Mouse (Mus musculus) C2C12 (cell line): Measurements from ENCODE around the gene Tnfrsf12a. TPM values are rescaled to one million over a fixed set of nuclear protein-coding genes. Genes with fewer than 3 reads are reported as not detected.

ENCODE experiments used
- H3K27me3 ChIP-seq: one replicate; pipeline ENCODE4 v1.6.1; 2011; ENCODE audit not compliant: control insufficient read depth, insufficient read depth, insufficient read length
- H3K36me3 ChIP-seq: one replicate; pipeline ENCODE4 v1.6.1; 2011; ENCODE audit not compliant: control insufficient read depth, insufficient read depth
- H3K4me3 ChIP-seq: one replicate; pipeline ENCODE4 v1.5.1; 2011; ENCODE audit warnings: mild to moderate bottlenecking, control low read depth; ENCODE audit not compliant: poor library complexity, insufficient read depth, severe bottlenecking
- H3K79me2 ChIP-seq: one replicate; pipeline ENCODE4 v1.6.1; 2011; ENCODE audit not compliant: control insufficient read depth, insufficient read depth
- H3K79me3 ChIP-seq: one replicate; pipeline ENCODE4 v1.6.1; 2011; ENCODE audit warnings: low read depth, control low read depth
- H3ac ChIP-seq: one replicate; pipeline ENCODE3; 2011; ENCODE audit warnings: low read depth; ENCODE audit not compliant: control insufficient read depth, insufficient read length
- CEBPB ChIP-seq: IDR thresholded peaks from one replicate; pipeline ENCODE4 v1.6.1; 2011; ENCODE audit warnings: low read depth, mild to moderate bottlenecking, control low read depth, moderate library complexity
- CTCF ChIP-seq: IDR thresholded peaks from one replicate; pipeline ENCODE4 v1.5.1; 2011; ENCODE audit not compliant: control insufficient read depth, insufficient read depth, insufficient read length
- FOSL1 ChIP-seq: IDR thresholded peaks from one replicate; pipeline ENCODE4 v1.8.0; 2011; ENCODE audit warnings: mild to moderate bottlenecking, low read length; ENCODE audit not compliant: poor library complexity, insufficient read depth, severe bottlenecking
- MAX ChIP-seq: IDR thresholded peaks from one replicate; pipeline ENCODE4 v1.6.1; 2011; ENCODE audit warnings: mild to moderate bottlenecking, control low read depth
- MYOD1 ChIP-seq: IDR thresholded peaks from one replicate; pipeline ENCODE4 v1.6.1; 2011; ENCODE audit warnings: low read depth; ENCODE audit not compliant: control insufficient read depth, insufficient read length
- MYOG ChIP-seq: IDR thresholded peaks from one replicate; pipeline ENCODE4 v1.6.1; 2011; ENCODE audit not compliant: control insufficient read depth, insufficient read length; ENCODE audit errors: extremely low read depth
- USF1 ChIP-seq: IDR thresholded peaks from one replicate; pipeline ENCODE4 v1.6.1; 2011; ENCODE audit warnings: low read depth, mild to moderate bottlenecking, control low read depth, moderate library complexity
- polyA plus RNA-seq: library from polyadenylated mRNA; unstranded; fragments of >200 nt; fragmentation: generic; extraction: Trizol; gene quantifications from one replicate; pipeline ENCODE4 v1.2.1, GENCODE M21; 2012; ENCODE audit warnings: missing spikeins

Tnfrsf12a gene
- polyA plus RNA-seq, 1 experiment: 916 TPM

- Histone ChIP-seq H3K4me3 (no peak overlapping the region), H3K79me2 (no peaks in the 10 kb centered on the region), H3K27me3 (no peaks in the 10 kb centered on the region), H3ac (no peak overlapping the region), H3K79me3 (no peaks in the 10 kb centered on the region), H3K36me3 (no peaks in the 10 kb centered on the region)
- TF ChIP-seq FOSL1 (no peak), USF1 (no peak), CTCF (no peak), MAX (no peak), CEBPB (no peak), MYOG (no peak), MYOD1 (no peak)
Measured at GRCm38 (mm10) chr17:23683226-23683625, 6.0 kb upstream of the Tnfrsf12a start.

- Histone ChIP-seq H3K4me3 (no peak overlapping the region), H3K27me3 (no peaks in the 10 kb centered on the region)
Measured at GRCm38 (mm10) chr17:23682530-23682929, 5.3 kb upstream of the Tnfrsf12a start.

GRCm38 (mm10) chr17:23682092-23682491 is 4.8 kb upstream of the Tnfrsf12a start:
- TF ChIP-seq CTCF: no peak
- no peak for TF ChIP-seq FOSL1
- no peak for TF ChIP-seq MYOD1
- TF ChIP-seq MYOG: no peak
- no peak for TF ChIP-seq USF1
- no peak for TF ChIP-seq CEBPB
- no peak for TF ChIP-seq MAX
- no peaks in the 10 kb centered on the region for H3K27me3 ChIP-seq
- H3K36me3 ChIP-seq: no peaks in the 10 kb centered on the region
- no peak overlapping the region for H3K4me3 ChIP-seq
- peaks cover 2% of the 10 kb centered on the region for H3K79me2 ChIP-seq
- H3ac ChIP-seq: no peak overlapping the region
- peaks cover under 1% of the 10 kb centered on the region for H3K79me3 ChIP-seq

More at GRCm38 (mm10) chr17:23682530-23682929, 5.3 kb upstream of the Tnfrsf12a start:
- Histone ChIP-seq H3K79me3 (no peaks in the 10 kb centered on the region), H3ac (no peak overlapping the region), H3K36me3 (no peaks in the 10 kb centered on the region), H3K79me2 (no peaks in the 10 kb centered on the region)
- TF ChIP-seq FOSL1 (no peak), USF1 (no peak), MAX (no peak), MYOG (no peak), CTCF (no peak), MYOD1 (no peak), CEBPB (no peak)

GRCm38 (mm10) chr17:23681086-23681485 is 3.8 kb upstream of the Tnfrsf12a start:
- Histone ChIP-seq H3K79me2 (peaks cover 12% of the 10 kb centered on the region), H3K27me3 (no peaks in the 10 kb centered on the region), H3K79me3 (peaks cover 6% of the 10 kb centered on the region), H3K4me3 (no peak overlapping the region), H3ac (no peak overlapping the region), H3K36me3 (peaks cover 3% of the 10 kb centered on the region)
- peak; percentile 67 for TF ChIP-seq MAX
- TF ChIP-seq CEBPB: no peak
- peak; percentile 44 for TF ChIP-seq FOSL1
- TF ChIP-seq MYOD1: no peak
- no peak for TF ChIP-seq CTCF

- H3K4me3 ChIP-seq: no peak overlapping the region
- peaks cover 19% of the 10 kb centered on the region for H3K79me2 ChIP-seq
- no peaks in the 10 kb centered on the region for H3K27me3 ChIP-seq
- H3K79me3 ChIP-seq: peaks cover 8% of the 10 kb centered on the region
- TF ChIP-seq MYOD1 (no peak), USF1 (no peak), MAX (no peak), FOSL1 (no peak), CEBPB (no peak), CTCF (no peak), MYOG (no peak)
- H3K36me3 ChIP-seq: peaks cover 9% of the 10 kb centered on the region
- H3ac ChIP-seq: no peak overlapping the region
Measured at GRCm38 (mm10) chr17:23680336-23680735, 3.1 kb upstream of the Tnfrsf12a start.

GRCm38 (mm10) chr17:23679127-23679835 is 2.0 kb upstream of the Tnfrsf12a start, which contains the start of gene Cldn6:
Cldn6 (plus strand) TSS chr17:23679249.
- no peak within 1 kb of the TSS for H3K4me3 ChIP-seq
- H3K79me2 ChIP-seq: peaks cover 30% of the 10 kb centered on the region
- H3K79me3 ChIP-seq: peaks cover 16% of the 10 kb centered on the region
- TF ChIP-seq CEBPB: no peak
- no peak for TF ChIP-seq FOSL1
- H3K36me3 ChIP-seq: peaks cover 20% of the 10 kb centered on the region
- H3K27me3 ChIP-seq: no peaks in the 10 kb centered on the region
- no peak within 1 kb of the TSS for H3ac ChIP-seq
